In genomic region chr11:48774443-48775298, GRCm38 (mm10) we compare ENCODE assay signal across 8 mouse cellular contexts. TPM values are rescaled to one million over a fixed set of nuclear protein-coding genes. Genes with fewer than 3 reads are reported as not detected.
DNase-seq lines count a peak whose midpoint lies in the region; ATAC-seq and TF ChIP-seq lines count a peak whose summit lies in the region.

No protein-coding gene starts in this region.

- 31% methylated on average over 17 of the region's 17 CpGs for WGBS in forebrain, postnatal 0 days
- 33% methylated on average over 17 of the region's 17 CpGs for WGBS in intestine, postnatal 0 days
- 32% methylated on average over 17 of the region's 17 CpGs for WGBS in liver, embryonic 11.5 days
- 30% methylated on average over 17 of the region's 17 CpGs for WGBS in midbrain, postnatal 0 days

- no peak overlapping the region for H3K4me3 ChIP-seq in forebrain, postnatal 0 days (ENCODE audit: low read depth, low read length)
- H3K4me3 ChIP-seq in intestine, postnatal 0 days (ENCODE audit: low read depth, low read length), result no peak overlapping the region
- no peak overlapping the region for H3K4me3 ChIP-seq in liver, embryonic 11.5 days (ENCODE audit: low read depth, low read length)
- no peak overlapping the region for H3K4me3 ChIP-seq in midbrain, postnatal 0 days (ENCODE audit: low read depth, low read length)

- no peak overlapping the region for H3K27ac ChIP-seq in forebrain, postnatal 0 days (ENCODE audit: low read depth, low read length)
- H3K27ac ChIP-seq in intestine, postnatal 0 days (ENCODE audit: low read depth, low read length), result no peak overlapping the region
- no peak overlapping the region for H3K27ac ChIP-seq in liver, embryonic 11.5 days (ENCODE audit: low read depth, low read length)
- H3K27ac ChIP-seq in midbrain, postnatal 0 days (ENCODE audit: low read depth, low read length), result no peak overlapping the region

- DNase-seq in left cerebral cortex, adult 11 months (ENCODE audit: low spot score), result peak; percentile 44
- DNase-seq in left cerebral cortex, adult 8-10 months (ENCODE audit: low spot score in 2 of 2), result no peak
- DNase-seq in brain, embryonic 14.5 days (ENCODE audit: low read depth), result peak; percentile 75
- DNase-seq in forebrain, postnatal 0 days, result peak; percentile 85
- no peak for DNase-seq in liver, embryonic 11.5 days (ENCODE audit: low spot score)
- peak; percentile 87 for DNase-seq in midbrain, postnatal 0 days (ENCODE audit: low spot score)

- no peak overlapping the region for H3K9ac ChIP-seq in forebrain, postnatal 0 days
- no peak overlapping the region for H3K9ac ChIP-seq in intestine, postnatal 0 days (ENCODE audit: low read depth, low read length)
- no peak overlapping the region for H3K9ac ChIP-seq in liver, embryonic 11.5 days (ENCODE audit: low read depth, low read length)
- no peak overlapping the region for H3K9ac ChIP-seq in midbrain, postnatal 0 days (replicated peaks; ENCODE audit: low read length, poor library complexity, severe bottlenecking)

- TF ChIP-seq POLR2A in brain, embryonic 14.5 days (IDR thresholded peaks at IDR 0.05; ENCODE audit: borderline replicate concordance, extremely low read depth, insufficient read depth, insufficient read length, poor library complexity, severe bottlenecking), result no peak

- H3K4me2 ChIP-seq in forebrain, postnatal 0 days (ENCODE audit: low read depth), result peak overlapping the region; percentile 32
- H3K4me2 ChIP-seq in intestine, postnatal 0 days (replicated peaks; ENCODE audit: low read depth), result peak overlapping the region; percentile 46
- H3K4me2 ChIP-seq in liver, embryonic 11.5 days, result peak overlapping the region; percentile 48
- peak overlapping the region; percentile 31; the same call in 1 of the 2 replicates for H3K4me2 ChIP-seq in midbrain, postnatal 0 days (ENCODE audit: low read depth, low read length, poor library complexity, severe bottlenecking)

- peak; percentile 64 for ATAC-seq in forebrain, postnatal 0 days
- ATAC-seq in intestine, postnatal 0 days, result no peak
- ATAC-seq in liver, embryonic 11.5 days (replicated peaks; ENCODE audit: low FRiP score), result no peak
- peak; percentile 35; the same call in 1 of the 2 replicates for ATAC-seq in midbrain, postnatal 0 days (ENCODE audit: low FRiP score)
- no peak for ATAC-seq in activated CD4-positive, CD25-positive, alpha-beta regulatory T cell, adult 4 months

- H3K9me3 ChIP-seq in forebrain, postnatal 0 days (ENCODE audit: low read length), result no peaks in the 10 kb centered on the region
- no peaks in the 10 kb centered on the region for H3K9me3 ChIP-seq in intestine, postnatal 0 days (ENCODE audit: control insufficient read depth)
- H3K9me3 ChIP-seq in liver, embryonic 11.5 days (ENCODE audit: control insufficient read depth, low read length), result no peaks in the 10 kb centered on the region
- no peaks in the 10 kb centered on the region for H3K9me3 ChIP-seq in midbrain, postnatal 0 days (ENCODE audit: low read length)

- no peaks in the 10 kb centered on the region for H3K36me3 ChIP-seq in forebrain, postnatal 0 days (ENCODE audit: insufficient read depth)
- H3K36me3 ChIP-seq in intestine, postnatal 0 days (ENCODE audit: control insufficient read depth, insufficient read depth), result no peaks in the 10 kb centered on the region
- H3K36me3 ChIP-seq in liver, embryonic 11.5 days (ENCODE audit: control insufficient read depth, insufficient read depth, low read length), result no peaks in the 10 kb centered on the region
- no peaks in the 10 kb centered on the region for H3K36me3 ChIP-seq in midbrain, postnatal 0 days (ENCODE audit: insufficient read depth, low read length)

- H3K4me1 ChIP-seq in forebrain, postnatal 0 days (ENCODE audit: insufficient read depth), result 0 out of 2 replicates have a peak, but pooled peaks cover 5% of the 10 kb centered on the region
- no peaks in the 10 kb centered on the region for H3K4me1 ChIP-seq in intestine, postnatal 0 days (replicated peaks; ENCODE audit: control insufficient read depth, insufficient read depth, low read length)
- 0 out of 2 replicates have a peak, but pooled peaks cover 2% of the 10 kb centered on the region for H3K4me1 ChIP-seq in liver, embryonic 11.5 days (replicated peaks; ENCODE audit: control insufficient read depth, insufficient read depth, low read length)
- H3K4me1 ChIP-seq in midbrain, postnatal 0 days (ENCODE audit: insufficient read depth, low read length), result no peaks in the 10 kb centered on the region

- TF ChIP-seq CTCF in brain, embryonic 14.5 days (IDR thresholded peaks at IDR 0.05; ENCODE audit: borderline replicate concordance, extremely low read depth, insufficient read depth, insufficient read length), result peak; percentile 60; the same call in 1 of the 2 replicates
- TF ChIP-seq CTCF in forebrain, postnatal 0 days (IDR thresholded peaks at IDR 0.05; ENCODE audit: low read depth), result peak; percentile 71
- TF ChIP-seq CTCF in intestine, postnatal 0 days (IDR thresholded peaks at IDR 0.05; ENCODE audit: low read depth), result peak; percentile 69
- peak; percentile 80 for TF ChIP-seq CTCF in midbrain, postnatal 0 days (IDR thresholded peaks at IDR 0.05)

- no peaks in the 10 kb centered on the region for H3K27me3 ChIP-seq in forebrain, postnatal 0 days (ENCODE audit: insufficient read depth, low read length)
- H3K27me3 ChIP-seq in intestine, postnatal 0 days (replicated peaks; ENCODE audit: control insufficient read depth, insufficient read depth, low read length), result no peaks in the 10 kb centered on the region
- H3K27me3 ChIP-seq in liver, embryonic 11.5 days (replicated peaks; ENCODE audit: control insufficient read depth, insufficient read depth, low read length), result no peaks in the 10 kb centered on the region
- no peaks in the 10 kb centered on the region for H3K27me3 ChIP-seq in midbrain, postnatal 0 days (ENCODE audit: insufficient read depth, low read length)

RNA-seq across cellular contexts. Expression of gene Rack1, which starts 25.5 kb away (rescaled TPM):
- 100 to 1,000 TPM; 246 to 281 (median 256) TPM for total RNA-seq in left cerebral cortex, adult 8-10 months (2022)
- 1,339 and 1,725 TPM in 2 replicates for polyA plus RNA-seq in brain, embryonic 14.5 days (2012; rRNA removed)
- 1,021 and 1,323 TPM in 2 replicates for total RNA-seq in forebrain, postnatal 0 days (2014; rRNA removed)
- 368 and 466 TPM in 2 replicates for polyA plus RNA-seq in forebrain, postnatal 0 days (2015; fragmentation: Nextera tagmentation; extraction: Ambion mirVana)
- 435 and 447 TPM in 2 replicates for polyA plus RNA-seq in intestine, postnatal 0 days (2015; fragmentation: Nextera tagmentation; extraction: Ambion mirVana)
- 1,154 and 1,248 TPM in 2 replicates for polyA plus RNA-seq in liver, embryonic 11.5 days (2014; fragmentation: Nextera tagmentation; extraction: Ambion mirVana)
- 932 and 1,043 TPM in 2 replicates for total RNA-seq in midbrain, postnatal 0 days (2014; rRNA removed)
- polyA plus RNA-seq in midbrain, postnatal 0 days (2015; fragmentation: Nextera tagmentation; extraction: Ambion mirVana), result 317 and 331 TPM in 2 replicates
- 1,000 to 10,000 TPM; 1,417 to 1,752 TPM for polyA plus RNA-seq in activated CD4-positive, CD25-positive, alpha-beta regulatory T cell, adult 4 months (2017; shearing (Covaris generic))

RNA-seq across cellular contexts. Expression of gene Trim41, which starts 42.5 kb away (rescaled TPM):
- 10 to 100 TPM; 57.7 to 65.7 (median 61.3) TPM for total RNA-seq in left cerebral cortex, adult 8-10 months (2022)
- 39.3 and 44.2 TPM in 2 replicates for polyA plus RNA-seq in brain, embryonic 14.5 days (2012; rRNA removed)
- 42.2 and 47.1 TPM in 2 replicates for total RNA-seq in forebrain, postnatal 0 days (2014; rRNA removed)
- polyA plus RNA-seq in forebrain, postnatal 0 days (2015; fragmentation: Nextera tagmentation; extraction: Ambion mirVana), result 4.4 TPM in 2 replicates
- polyA plus RNA-seq in intestine, postnatal 0 days (2015; fragmentation: Nextera tagmentation; extraction: Ambion mirVana), result 4.0 and 4.2 TPM in 2 replicates
- 3.5 and 4.5 TPM in 2 replicates for polyA plus RNA-seq in liver, embryonic 11.5 days (2014; fragmentation: Nextera tagmentation; extraction: Ambion mirVana)
- total RNA-seq in midbrain, postnatal 0 days (2014; rRNA removed), result 38.9 and 41.5 TPM in 2 replicates
- polyA plus RNA-seq in midbrain, postnatal 0 days (2015; fragmentation: Nextera tagmentation; extraction: Ambion mirVana), result 5.0 and 5.1 TPM in 2 replicates
- polyA plus RNA-seq in activated CD4-positive, CD25-positive, alpha-beta regulatory T cell, adult 4 months (2017; shearing (Covaris generic)), result 1 to 10 TPM; 3.8 to 4.4 TPM

RNA-seq across cellular contexts. Expression of gene Trim7, which starts 51.3 kb away (rescaled TPM):
- 1 to 10 TPM; 3.4 to 4.5 (median 3.8) TPM for total RNA-seq in left cerebral cortex, adult 8-10 months (2022)
- polyA plus RNA-seq in brain, embryonic 14.5 days (2012; rRNA removed), result 2.6 and 2.8 TPM in 2 replicates
- 5.6 and 9.5 TPM in 2 replicates for total RNA-seq in forebrain, postnatal 0 days (2014; rRNA removed)
- 1.9 and 2.5 TPM in 2 replicates for polyA plus RNA-seq in forebrain, postnatal 0 days (2015; fragmentation: Nextera tagmentation; extraction: Ambion mirVana)
- polyA plus RNA-seq in intestine, postnatal 0 days (2015; fragmentation: Nextera tagmentation; extraction: Ambion mirVana), result 0.38 and 0.56 TPM in 2 replicates
- polyA plus RNA-seq in liver, embryonic 11.5 days (2014; fragmentation: Nextera tagmentation; extraction: Ambion mirVana), result 0.18 and 0.38 TPM in 2 replicates
- 7.7 and 8.6 TPM in 2 replicates for total RNA-seq in midbrain, postnatal 0 days (2014; rRNA removed)
- 3.4 and 3.7 TPM in 2 replicates for polyA plus RNA-seq in midbrain, postnatal 0 days (2015; fragmentation: Nextera tagmentation; extraction: Ambion mirVana)
- 1 to 10 TPM in 1 of 2 experiments, under 1 TPM in 1; 0.52 to 1.1 TPM for polyA plus RNA-seq in activated CD4-positive, CD25-positive, alpha-beta regulatory T cell, adult 4 months (2017; shearing (Covaris generic))

RNA-seq across cellular contexts. Expression of gene Gm12184, which starts 51.8 kb away (rescaled TPM):
- total RNA-seq in left cerebral cortex, adult 8-10 months (2022), result 1 to 10 TPM in 1 of 4 experiments, under 1 TPM in 3; 0.38 to 1.8 (median 0.45) TPM
- polyA plus RNA-seq in brain, embryonic 14.5 days (2012; rRNA removed), result 34.5 and 47.1 TPM in 2 replicates
- total RNA-seq in forebrain, postnatal 0 days (2014; rRNA removed), result 8.0 and 9.3 TPM in 2 replicates
- polyA plus RNA-seq in forebrain, postnatal 0 days (2015; fragmentation: Nextera tagmentation; extraction: Ambion mirVana), result 3.7 and 5.0 TPM in 2 replicates
- 5.0 and 5.3 TPM in 2 replicates for polyA plus RNA-seq in intestine, postnatal 0 days (2015; fragmentation: Nextera tagmentation; extraction: Ambion mirVana)
- polyA plus RNA-seq in liver, embryonic 11.5 days (2014; fragmentation: Nextera tagmentation; extraction: Ambion mirVana), result 6.2 and 7.6 TPM in 2 replicates
- 4.3 and 8.2 TPM in 2 replicates for total RNA-seq in midbrain, postnatal 0 days (2014; rRNA removed)
- polyA plus RNA-seq in midbrain, postnatal 0 days (2015; fragmentation: Nextera tagmentation; extraction: Ambion mirVana), result 2.4 and 3.0 TPM in 2 replicates
- polyA plus RNA-seq in activated CD4-positive, CD25-positive, alpha-beta regulatory T cell, adult 4 months (2017; shearing (Covaris generic)), result 1 to 10 TPM; 3.0 to 3.1 TPM

Comparison
In these comparisons a context has a peak if more than half of its experiments do, and no peak if none do; other contexts are left out.
1. DNase-seq: peak in left cerebral cortex, adult 11 months (single experiment), brain, embryonic 14.5 days (single experiment), forebrain, postnatal 0 days (single experiment) and midbrain, postnatal 0 days (single experiment); none in left cerebral cortex, adult 8-10 months (0 of 2) and liver, embryonic 11.5 days (single experiment).
2. ATAC-seq: peak in forebrain, postnatal 0 days (single experiment) and midbrain, postnatal 0 days (single experiment); none in intestine, postnatal 0 days (single experiment), liver, embryonic 11.5 days (single experiment) and activated CD4-positive, CD25-positive, alpha-beta regulatory T cell, adult 4 months (single experiment).
3. Peak in every context shown above with its lines, with median percentiles within 50 percentile points of each other: CTCF ChIP-seq and H3K4me2 ChIP-seq.